Mouse (Mus musculus): ENCODE data around the gene Rapgefl1.

DNA sequence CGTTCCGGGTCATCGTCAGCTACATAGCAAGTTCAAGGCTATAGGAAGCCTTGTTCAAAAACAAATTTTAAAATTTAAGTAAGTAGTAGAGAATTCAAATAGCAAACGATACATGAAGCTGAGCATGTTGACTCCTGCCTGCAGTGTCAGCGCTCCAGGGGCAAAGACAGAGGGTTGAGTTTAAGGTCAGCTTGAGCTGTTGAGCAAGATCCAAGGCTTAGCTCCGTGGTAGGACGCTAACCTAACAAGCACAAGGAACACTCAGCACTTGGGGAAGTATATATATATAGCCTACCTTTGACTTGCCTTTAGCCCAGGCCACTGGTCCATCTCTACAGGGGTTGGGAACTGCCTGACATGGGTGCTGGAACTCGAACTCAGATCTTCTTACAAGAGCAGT, 33.3 kb downstream of the Rapgefl1 start:
- TF ChIP-seq CTCF (IDR thresholded peaks at IDR 0.05; ENCODE audit: low read depth) (no peak), EP300 (IDR thresholded peaks at IDR 0.05; ENCODE audit: low read depth) (no peak)
